Mouse (Mus musculus) stomach, postnatal 0 days (tissue): ENCODE measurements around the gene Gcsh.

ENCODE experiments used
- CTCF ChIP-seq: IDR thresholded peaks from 2 replicates; pipeline ENCODE4 v1.5.1; 2016; ENCODE audit warnings: antibody characterized with exemption, low read depth, mild to moderate bottlenecking, moderate library complexity
- EP300 ChIP-seq: optimal IDR thresholded peaks from 2 replicates; pipeline ENCODE3; 2016; ENCODE audit warnings: antibody characterized with exemption

DNA sequence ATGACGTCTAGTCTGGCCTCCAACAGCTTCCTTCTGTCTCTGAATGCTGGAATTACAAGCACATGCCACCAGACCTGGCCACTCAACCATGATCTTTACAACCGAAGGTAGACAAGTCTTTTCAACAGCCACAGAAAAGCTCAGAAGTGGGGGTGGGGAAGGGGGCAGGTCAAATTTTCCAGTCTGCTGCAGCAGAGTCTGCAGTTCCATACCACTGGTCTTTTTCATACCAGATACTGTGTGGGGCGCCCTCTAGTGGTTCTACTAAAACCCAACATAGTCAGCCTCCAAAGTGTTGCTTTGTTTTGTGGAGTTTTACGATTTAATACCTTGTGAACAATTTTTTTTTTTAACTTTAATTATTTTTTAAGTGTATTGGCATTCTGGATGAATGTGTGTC, 13.2 kb downstream of the Gcsh start:
- TF ChIP-seq EP300 (no peak), CTCF (peak; percentile 86)
